Mouse (Mus musculus) regulatory T cell (primary cell): ENCODE measurements around the gene Npb.
"Not testable (repeated sequence)": the region's sequence is repeated elsewhere in the genome, so short reads cannot be mapped to it uniquely, and the experiment has no call there.

Experiments used
- in situ Hi-C: fragments of 300-600 bp; cut with MboI, MseI; formaldehyde crosslinking; loops from one replicate; pipeline ENCODE4 v1.15.1; 2025; ENCODE audit warnings: high pct_unique_total_duplicates

Gene Npb

DNA sequence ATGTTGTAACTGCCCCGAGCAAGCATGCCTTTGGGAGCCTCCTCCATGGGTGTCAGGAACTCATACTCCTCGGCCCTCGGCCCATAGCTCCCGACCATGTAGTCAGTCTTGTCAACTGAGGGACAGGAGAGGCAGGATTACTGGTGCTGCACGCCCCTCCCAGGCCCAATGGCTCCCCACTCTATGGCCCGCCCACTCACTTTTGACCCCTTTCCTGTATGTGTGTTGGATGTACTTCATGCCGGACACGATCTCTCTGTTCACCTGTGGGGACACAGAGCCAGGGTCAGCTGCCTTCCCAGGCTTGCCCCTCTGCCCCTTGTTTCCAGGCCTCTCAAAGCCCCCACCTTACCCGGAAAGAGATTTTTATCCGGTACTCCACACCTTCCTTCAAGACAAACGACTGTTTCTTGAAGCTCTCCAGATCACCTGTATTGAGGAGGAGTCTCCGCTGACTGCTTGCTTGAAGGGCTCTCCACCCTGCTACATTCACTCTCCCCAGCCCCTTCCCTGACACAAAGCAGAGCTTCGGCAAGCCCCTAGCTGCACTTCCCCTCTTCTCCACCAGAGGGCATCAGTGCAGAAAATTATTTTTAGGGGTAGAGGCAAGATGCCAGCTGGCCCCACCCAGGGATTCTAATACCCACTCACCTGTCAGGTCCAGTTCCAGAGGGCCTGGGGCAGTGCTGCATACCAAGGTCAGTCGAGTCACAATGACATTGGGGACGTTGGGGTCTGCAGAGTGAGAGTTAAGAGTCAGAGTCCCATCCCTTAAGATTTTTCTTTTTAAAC lies 28.8 kb upstream of the Npb start:
- in situ Hi-C loops, result no loop called here

DNA sequence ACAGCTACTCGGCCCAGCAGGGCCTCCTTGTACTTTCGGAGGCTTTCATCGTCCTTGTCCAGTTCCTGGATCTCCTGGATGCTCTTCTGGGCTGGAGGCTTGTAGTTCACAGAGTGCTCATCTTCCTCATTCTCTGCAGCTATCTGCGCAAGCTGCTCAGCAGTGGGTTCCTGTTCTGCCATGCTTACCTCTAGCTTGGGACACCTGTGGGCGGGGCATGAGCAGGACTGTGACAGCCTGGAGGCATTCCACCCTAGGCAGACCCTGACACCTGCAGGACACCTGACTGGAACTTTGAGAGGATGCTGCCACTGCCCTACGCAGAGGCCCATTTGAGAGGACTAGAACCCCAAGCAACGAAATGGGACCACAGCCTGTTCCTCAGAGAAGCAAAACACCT lies 28.1 kb upstream of the Npb start:
- in situ Hi-C loops, result no loop called here

DNA sequence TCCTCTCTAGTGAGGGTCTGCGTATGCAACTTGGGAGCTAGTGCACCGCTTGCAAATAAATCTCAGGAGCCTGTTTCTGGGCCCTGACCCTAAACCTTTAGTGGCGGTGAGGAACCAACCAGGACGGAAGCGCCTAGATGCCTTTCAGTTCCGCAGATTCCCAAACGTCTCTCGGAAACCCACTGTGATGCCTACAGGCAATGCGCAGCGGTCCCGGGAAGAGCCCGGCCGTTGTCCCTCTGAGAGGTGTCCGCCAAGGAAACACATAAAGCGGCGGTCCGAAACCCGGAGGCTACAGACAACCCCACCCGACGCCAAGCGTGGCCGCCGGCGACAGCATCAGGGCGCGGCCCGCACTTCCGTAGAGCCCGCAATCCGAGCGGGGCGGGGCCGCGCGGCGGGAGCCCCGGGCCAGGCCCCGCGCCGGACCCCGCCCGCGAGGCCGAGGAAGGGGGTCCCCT lies 27.4 kb upstream of the Npb start:
- in situ Hi-C loops, result no loop called here

DNA sequence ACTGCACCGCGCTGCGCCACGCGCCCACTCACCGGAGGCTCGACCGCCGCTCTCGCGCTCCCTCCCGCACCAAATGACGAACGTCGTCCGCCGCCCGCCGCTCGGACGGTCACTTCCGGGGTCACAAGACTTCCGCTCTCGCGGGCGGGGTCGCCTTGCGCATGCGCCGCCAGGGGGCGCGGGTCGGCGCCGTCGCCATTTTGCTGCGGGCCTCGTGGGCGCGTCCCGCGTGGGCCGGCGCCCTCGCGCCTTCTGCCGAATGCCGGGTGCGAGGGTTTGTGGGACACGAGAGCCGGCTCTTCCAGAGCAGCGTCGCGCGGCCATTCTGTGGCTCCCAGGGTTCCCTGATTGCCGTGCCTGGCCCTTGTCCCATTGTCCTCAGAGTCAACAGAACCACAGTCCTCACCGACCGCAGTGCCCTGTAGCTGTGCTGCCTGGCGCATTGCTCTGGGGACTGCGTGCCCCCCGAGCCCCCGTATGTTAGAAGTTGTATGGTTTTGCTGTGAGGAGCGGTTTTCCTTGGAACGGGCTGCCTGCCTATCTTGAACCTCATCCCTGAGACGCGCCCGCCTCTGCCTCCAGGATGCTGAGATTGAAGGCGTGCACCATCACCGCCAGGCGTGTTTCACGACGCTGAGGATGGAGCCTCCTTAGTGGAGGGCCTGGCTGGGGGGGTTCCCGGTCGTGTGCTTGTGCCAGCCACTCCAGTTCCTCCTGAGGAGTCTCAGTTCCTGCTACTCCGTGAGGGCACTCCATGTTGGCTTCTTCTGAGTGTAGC lies 26.6 kb upstream of the Npb start, which contains the start of gene Arhgdia:
Arhgdia (minus strand) TSS at position 135 of the 778 bp plus-strand sequence.
- in situ Hi-C loops, result no loop called here

DNA sequence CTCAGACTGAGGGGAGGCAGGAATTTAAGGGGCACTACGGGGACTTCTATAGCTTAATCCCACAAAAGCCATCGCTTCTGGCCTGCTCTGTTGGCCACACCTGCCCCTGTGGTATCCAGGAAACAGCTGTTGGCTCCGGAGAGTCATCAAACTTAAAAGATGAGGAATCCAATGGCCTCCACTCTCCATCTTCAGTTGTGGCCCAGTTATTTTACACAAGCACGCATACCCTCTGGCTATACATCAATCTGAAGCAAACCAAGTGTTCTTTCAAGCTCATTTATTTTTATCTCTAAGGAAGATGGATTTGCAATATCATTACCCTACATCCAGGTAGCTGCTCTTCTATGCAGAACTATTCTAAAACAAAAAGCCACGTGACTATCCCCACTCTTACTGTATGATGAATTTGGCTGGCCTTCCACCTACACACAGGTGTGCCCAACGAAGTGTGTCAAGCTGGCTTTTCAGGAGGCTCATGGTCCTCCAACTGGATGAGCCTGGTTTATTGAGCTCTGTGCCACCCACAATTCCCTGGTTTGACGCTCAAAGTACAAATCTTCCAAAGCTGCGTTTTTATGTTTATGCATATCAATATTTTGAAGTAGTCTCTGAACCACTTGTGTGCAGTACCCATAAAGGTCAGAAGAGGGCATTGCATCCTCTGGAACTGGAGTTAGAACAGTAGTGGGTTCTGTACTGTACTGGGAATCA lies 25.9 kb upstream of the Npb start:
- in situ Hi-C loops, result no loop called here

DNA sequence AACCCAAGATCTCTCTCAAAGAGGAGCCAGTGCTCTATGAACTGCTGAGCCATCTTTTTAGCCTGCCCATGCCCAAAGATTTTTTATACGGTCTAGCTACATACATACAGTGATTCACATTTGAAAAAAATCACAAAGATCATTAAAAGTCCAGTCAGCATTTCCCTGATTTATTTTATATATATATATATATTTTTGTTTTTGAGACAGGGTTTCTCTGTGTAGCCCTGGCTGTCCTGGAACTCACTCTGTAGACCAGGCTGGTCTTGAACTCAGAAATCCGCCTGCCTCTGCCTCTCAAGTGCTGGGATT lies 25.3 kb upstream of the Npb start:
- in situ Hi-C loops, result not testable (repeated sequence)

DNA sequence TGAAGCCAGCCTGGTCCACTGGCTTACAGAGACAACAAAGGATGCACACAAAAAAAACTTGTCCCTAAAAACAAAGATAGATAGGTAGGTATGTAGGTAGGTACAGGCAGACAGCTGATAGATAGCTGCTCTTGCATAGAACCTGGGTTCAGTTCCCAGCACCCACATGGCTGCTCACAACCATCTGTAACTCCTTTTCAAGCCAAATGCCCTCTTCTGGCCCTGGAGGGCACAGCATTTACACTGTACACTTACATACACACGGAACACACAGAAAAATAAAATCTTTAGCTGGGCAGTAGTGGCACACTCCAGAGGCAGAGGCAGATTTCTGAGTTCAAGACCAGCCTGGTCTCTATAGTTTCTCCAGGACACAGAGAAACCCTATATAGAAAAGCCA lies 24.3 kb upstream of the Npb start:
- in situ Hi-C loops, result no loop called here

DNA sequence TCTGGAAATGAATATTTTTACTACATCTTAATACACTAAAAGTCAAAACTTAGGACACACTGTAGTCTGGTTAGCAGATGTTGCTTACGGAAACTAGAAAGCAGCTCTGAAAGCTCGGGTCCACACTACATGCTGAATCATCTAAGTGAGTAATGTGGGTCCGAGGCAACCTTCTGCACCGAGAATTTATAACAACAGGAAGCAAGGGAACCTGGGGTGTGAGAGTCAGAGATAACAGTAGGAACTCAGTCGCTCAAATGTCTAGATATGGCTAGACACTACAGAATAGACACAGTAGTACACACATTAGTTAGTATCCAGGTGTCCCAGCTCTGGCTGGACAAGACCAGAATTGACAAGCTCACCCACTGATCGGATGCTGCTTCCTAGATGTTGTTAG lies 19.7 kb upstream of the Npb start:
- in situ Hi-C loops, result no loop called here

DNA sequence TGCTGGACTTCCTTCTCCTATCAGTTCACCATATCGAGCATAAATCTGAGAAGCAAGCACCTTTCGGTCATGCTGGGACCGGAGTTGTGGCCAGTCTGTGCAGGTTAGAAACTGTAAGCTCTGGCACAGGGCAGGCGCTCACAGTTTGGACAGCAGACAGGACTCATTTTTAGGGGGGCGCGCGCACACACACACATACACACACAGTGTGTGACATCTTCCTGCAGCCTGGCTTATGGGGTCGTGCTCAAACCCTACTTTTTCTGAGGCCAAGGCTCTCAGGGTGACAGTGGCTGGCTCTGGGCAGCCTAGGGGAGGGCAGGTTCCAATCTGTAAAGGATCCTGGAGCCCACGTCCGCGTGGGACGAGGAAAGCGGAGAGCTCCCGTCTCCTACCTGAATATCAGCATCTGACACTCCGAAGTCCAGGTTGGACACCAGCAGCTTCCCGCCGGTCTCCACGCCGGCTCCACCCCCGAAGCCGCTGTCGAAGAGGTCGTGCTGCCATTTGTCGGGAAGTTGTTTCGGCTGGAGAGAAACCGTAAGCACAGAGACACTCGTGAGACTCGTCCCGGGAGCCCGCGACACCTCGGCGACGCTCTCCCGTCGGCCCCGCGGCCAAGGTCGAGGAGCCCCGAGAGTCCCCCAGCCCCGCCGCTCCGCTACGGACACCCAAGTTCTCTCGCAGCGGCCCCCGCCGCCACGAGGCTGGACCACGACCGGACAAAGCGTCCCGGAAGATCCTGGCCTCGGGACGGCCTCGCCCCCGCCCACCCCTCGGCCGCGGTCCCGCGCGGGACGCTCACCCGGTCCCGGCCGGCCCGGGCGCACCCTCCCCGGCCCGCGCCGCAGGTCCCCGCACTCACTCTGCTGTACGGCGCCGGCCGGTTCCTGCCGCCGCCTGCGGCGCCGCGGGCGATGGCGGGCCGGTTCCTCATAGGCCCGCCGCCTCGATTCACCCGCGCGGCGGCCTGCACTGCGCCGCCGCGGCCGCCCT lies 10.7 kb upstream of the Npb start:
- in situ Hi-C loops, result no loop called here

DNA sequence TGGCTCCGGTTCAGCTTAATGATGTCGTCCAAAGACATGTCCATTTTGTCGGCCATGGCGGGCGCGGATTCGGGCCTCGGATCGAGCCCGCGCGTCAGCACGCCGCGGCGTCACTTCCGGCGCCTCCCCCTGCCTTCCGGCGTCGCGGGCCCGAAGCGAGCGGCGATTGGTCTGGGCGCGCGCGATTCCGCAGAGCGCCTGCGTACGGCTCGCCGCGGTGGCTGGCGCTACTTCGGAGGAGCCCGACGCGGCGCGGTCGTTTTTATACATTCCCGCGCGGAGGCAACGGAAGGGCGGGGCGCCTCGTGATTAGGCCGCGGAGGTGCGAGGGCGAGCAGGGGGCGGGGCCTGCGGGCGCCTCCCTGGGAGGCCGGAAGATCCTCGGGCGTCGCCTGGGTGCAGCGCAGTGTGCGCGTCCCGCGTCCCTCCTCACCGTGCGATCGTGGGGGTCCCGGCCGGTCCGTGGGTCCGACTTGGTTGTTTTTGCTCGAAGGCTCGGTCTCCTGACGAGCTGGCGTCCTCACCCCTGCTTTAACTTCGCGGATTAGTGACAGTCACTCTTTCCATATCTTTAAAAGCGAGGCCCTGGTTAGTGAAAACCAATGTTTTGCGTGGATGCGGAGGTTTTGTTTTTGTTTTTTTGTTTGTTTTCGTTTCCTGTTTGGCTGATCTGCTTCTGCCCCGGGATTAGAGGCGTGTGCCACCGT lies 9.8 kb upstream of the Npb start, which contains the start of the genes Alyref and Anapc11:
Alyref (minus strand) TSS at position 83 of the 707 bp plus-strand sequence.
Anapc11 (plus strand) TSS at position 139 of the 707 bp plus-strand sequence.
- in situ Hi-C loops, result no loop called here

DNA sequence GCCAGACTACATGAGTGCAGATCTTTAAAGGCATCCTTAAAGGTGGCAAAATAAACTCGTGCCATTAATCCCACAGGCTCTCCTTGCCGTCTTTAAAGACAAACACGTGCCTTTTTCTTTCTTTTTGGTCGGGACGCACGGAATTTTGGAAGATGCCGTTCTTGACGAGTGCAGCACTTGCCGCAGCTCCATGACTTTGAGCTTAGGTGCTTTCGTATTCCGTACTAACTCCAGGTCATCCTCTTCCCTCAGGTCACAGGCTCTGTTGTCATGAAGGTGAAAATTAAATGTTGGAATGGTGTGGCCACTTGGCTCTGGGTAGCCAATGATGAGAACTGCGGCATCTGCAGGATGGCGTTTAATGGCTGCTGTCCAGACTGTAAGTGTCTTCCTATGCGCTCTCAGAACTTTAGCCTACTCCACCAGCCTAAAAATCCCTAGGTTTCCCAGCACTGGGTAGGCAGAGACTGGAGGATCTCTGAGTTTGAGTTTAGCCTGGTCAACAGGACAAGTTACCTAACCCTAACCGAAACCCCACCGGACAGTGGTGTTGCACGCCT lies 9.2 kb upstream of the Npb start:
- in situ Hi-C loops, result no loop called here

DNA sequence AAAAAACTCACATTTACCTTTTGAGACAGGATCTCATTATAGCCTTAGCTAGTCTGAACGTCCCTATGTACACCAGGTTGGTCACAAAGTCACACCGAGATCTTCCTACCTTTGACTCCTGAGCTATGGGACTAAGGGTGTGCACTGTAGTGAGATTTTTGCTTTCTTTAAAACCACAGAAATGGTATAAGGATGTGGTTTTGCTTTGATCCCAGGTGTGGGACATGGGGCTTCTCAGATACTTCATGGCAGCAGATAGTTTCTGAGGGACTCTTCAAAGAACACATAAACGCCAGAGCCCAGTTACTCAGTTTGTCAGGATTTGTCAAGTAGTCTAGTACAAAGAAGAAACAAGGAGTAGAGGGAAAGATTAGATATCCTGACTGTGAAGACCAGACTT lies 7.6 kb upstream of the Npb start:
- in situ Hi-C loops, result no loop called here

DNA sequence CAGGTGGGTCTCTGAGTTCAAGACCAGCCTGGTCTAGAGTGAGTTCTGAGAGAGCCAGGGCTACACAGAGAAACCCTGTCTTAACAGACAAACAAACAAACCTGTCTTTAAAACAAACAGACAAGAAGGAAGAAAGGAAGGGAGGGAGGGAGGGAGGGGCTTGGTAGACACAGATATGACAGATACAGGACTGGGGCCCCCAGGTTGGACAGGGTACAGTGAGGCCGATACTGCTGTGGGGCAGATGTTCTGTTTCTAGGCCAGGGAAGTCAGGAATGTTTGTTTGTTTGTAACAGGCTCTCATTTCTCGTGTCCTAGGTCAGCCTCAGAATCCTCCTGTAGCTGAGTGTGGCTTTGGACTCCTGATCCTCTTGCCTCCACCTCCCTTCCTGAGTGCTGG lies 4.7 kb upstream of the Npb start:
- in situ Hi-C loops, result no loop called here

DNA sequence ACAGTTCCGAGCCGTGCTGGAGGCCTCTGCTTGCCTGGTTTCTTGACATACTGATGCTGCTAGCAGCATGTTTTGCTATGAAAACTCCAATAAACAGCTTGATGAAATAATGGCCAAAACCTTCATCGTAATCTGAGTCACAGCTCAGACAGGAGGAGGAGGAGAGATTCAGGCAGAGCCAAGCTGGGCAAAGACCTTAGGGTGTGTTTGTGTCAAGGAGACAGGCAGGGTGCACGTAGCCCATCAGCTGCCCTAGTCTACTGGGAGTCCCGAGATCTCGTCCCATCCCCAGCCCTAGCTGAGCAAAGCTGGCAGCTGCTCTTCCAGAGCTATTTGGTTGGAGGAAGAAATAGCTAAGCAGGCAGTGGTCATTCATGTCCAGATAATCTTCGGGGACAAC lies 2.6 kb upstream of the Npb start:
- in situ Hi-C loops, result no loop called here

DNA sequence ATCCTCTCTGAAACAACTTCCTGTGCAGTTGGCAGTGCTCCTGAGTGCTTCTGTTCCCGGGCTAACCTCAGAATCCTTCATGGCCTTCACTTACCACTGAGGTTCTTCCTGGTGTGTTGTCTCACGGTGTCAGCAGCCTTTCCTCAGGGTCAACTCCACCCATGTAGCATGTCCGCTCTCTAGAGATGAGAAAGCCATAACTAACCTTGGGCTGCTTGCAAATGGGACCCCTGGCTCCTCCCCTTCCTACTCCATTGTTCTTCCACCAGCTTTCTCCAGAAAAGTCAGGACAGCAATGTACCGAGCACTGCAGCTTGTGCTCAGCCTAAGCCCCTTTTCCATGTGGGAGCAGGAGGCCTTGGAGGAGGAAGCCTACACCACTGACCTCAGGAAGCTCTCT lies 1.5 kb upstream of the Npb start:
- in situ Hi-C loops, result no loop called here

DNA sequence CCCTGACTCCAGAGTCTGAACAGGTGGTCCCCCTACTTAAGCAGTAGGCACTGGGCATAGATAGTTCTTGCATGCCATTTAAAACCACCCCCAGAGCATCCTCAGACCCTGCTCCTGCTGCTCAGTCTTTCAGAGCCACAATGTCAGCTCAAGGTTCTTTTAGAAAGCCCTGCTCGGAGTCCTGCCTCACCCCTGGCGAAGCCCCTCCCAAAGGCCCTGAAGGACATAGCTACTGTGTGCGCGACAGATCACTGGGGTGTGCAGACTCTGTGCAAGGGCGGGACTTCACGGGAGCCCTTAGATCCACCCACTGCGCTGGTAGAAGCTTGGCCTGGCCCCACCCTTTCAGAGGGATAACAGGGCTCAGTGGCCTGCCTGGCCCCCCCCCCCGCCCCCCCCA lies 973 bp downstream of the Npb start:
- in situ Hi-C loops, result no loop called here

DNA sequence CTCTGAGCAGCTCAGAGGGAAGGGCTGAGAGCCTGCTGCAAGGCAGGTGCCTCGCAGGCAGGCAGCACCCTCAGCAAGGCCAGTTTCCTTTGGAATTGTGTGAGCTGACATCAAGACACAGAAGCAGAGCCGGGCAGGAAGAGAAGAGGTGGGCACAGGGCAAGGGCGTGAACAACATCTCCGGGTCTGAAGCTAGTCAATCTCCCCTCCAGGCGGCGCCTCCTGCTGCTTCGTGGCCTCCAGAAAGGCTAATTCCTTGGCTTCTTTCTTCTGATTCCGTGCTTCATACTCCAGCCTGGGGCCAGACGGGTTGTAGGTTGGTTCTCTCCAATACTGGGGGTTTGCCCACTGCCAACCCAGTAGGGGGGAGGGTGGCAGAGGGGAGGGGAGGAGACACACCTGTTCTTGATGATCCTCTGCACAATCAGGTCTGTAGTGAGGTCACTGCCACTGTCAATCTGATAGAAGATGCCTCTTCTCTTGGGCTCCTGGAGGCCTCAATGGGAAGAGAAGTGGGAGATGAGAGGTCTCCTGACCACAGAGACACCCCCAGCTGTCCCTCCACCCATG lies 2.3 kb downstream of the Npb start:
- in situ Hi-C loops, result no loop called here

DNA sequence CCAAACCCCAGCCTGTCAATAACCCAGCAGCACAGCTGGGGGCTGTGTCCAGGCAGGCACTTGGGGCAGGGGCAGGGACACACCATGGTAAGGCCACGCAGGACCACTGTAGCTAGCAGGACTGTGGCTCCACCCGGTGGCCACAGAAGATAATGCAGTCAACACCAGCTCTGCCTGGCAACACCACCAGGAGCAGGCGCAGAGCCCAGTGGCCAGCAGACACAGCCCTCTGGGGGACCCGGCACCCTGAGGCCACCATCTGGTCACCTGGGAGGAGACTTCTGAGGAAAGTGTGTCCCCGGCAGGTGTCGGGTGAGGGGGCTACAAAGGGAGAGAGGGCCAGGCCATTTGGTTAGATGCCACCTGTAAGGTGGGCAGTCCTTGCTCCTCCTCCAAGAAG lies 4.5 kb downstream of the Npb start:
- in situ Hi-C loops, result no loop called here

DNA sequence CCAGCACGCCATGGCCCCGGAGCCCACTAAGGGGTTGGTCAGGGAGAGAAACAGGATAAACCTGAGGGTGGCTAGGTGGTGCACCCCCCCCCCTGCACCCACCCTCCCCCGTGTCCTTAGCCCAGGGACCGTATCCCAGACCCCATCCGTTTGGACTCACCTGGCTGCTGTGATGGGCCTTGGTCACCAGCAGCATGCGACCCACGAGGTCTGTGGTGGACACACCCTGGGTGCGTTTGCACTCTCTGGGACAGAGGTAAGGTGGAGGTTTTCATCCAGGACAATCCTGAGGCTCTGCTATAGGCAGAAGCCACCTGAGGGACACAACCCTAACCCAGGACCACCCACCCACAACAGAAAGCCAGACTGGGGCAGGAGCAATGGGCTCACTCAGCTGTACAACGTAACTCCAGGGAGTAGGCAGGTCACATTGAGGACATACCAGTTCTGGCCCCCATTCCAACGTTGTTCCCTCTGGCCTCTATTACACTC lies 5.2 kb downstream of the Npb start:
- in situ Hi-C loops, result no loop called here

DNA sequence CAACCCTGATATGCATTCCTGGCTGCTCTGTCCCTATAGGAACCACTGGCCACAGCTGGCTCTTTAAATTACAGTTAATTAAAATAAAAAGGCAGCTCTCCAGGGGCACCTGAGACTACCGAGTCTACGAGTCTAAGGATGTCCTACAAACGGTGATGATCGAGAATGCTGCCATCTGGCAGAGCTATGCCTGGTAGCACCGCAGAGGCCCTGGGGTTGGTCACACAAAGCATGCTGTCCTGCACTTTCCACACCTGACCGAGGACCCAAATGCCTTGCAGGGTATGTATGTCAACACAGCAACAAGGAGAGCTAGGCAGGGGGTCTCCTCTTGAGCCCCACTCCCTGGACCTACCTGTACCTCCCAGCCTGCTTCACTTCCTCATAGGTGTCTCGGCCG lies 5.7 kb downstream of the Npb start:
- in situ Hi-C loops, result no loop called here
